Mouse (Mus musculus) fibroblast of lung, adult 2 months (primary cell): ENCODE data around the gene Eed.

Experiments used
- DNase-seq: peaks from one replicate; pipeline ENCODE4 v3.0.0-alpha.2; 2011; ENCODE audit warnings: low read depth

The Eed gene

DNA sequence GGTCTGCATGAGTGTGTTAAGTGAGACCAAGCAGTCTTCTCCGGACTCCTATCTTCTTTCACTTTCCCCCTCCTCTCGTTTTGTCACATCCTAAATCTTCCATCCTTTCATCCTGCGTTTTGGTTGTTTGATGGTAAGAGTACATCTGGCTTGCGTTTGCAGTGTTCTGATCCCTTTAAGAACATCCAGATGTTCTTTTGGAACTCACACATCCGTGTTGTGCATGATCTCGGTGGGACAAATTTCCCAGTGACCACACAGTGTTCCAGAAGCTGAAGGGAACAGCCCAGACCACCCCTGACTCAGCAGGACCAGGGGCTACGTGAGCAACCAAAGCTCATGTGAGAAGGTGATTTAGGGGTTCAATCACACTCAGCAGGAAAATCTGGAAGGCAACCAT is 72.4 kb downstream of the Eed start:
- DNase-seq: no peak

DNA sequence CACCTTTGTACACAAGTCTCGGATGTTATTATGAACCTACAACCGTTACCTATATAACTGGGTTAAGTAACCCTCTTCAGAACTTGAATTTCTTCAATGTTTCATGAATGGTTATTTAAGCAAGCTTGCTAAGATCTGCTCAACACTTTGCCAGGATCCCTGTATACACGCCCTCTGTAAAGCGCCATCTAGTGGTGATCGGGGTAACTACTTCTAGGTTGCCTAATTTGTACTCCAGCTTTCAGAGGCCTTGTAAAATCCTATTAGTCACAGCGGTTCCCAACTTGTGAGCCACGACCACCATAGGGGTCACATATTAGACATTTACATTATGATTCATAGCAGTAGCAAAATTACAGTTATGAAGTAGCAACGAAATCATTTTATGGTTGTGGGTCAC is 72.8 kb downstream of the Eed start:
- peak; percentile 70 for DNase-seq
